11 mouse cellular contexts compared by ENCODE assay signal in genomic region chr7:80347670-80348586, GRCm38 (mm10). TPM values are rescaled to one million over a fixed set of nuclear protein-coding genes. Genes with fewer than 3 reads are reported as not detected.
DNase-seq lines count a peak whose midpoint lies in the region; ATAC-seq and TF ChIP-seq lines count a peak whose summit lies in the region.
"Had no signal": no experiment of that assay in that cellular context is flagged by ENCODE, and none has a peak within 500 bp of the region (broad histone marks: within the 10 kb centered on the region; RNA-seq: fewer than 3 reads in every experiment).

No protein-coding gene starts in this region.

- 57% methylated on average over 13 of the region's 13 CpGs for WGBS in kidney, embryonic 15.5 days
- WGBS in kidney, adult 2 months: 61% methylated on average over 13 of the region's 13 CpGs
- WGBS in neural tube, embryonic 11.5 days: 64% methylated on average over 13 of the region's 13 CpGs
- 46% methylated on average over 13 of the region's 13 CpGs for WGBS in limb, embryonic 14.5 days

- H3K9me3 ChIP-seq in kidney, embryonic 15.5 days (replicated peaks): no peaks in the 10 kb centered on the region
- H3K9me3 ChIP-seq in neural tube, embryonic 11.5 days (ENCODE audit: control insufficient read depth, low read length): no peaks in the 10 kb centered on the region
- no peaks in the 10 kb centered on the region for H3K9me3 ChIP-seq in limb, embryonic 14.5 days (ENCODE audit: control insufficient read depth, low read length)
- H3K9me3 ChIP-seq: forebrain, embryonic 13.5 days; liver, embryonic 13.5 days had no signal

- no peak for TF ChIP-seq POLR2A in kidney, adult 2 months (IDR thresholded peaks at IDR 0.05; ENCODE audit: low read depth, low read length)
- TF ChIP-seq POLR2A in limb, embryonic 14.5 days (IDR thresholded peaks at IDR 0.05; ENCODE audit: borderline replicate concordance, extremely low read depth, insufficient read depth, insufficient read length): no peak

- no peak for TF ChIP-seq CTCF in kidney, adult 2 months (conservative IDR thresholded peaks at IDR 0.05; ENCODE audit: insufficient read depth, insufficient read length, low read depth, low read length)

- intact Hi-C loops in left cerebral cortex, postnatal 4 days (cut with DNase I): no loop called here

- peaks cover 24% of the 10 kb centered on the region for H3K4me1 ChIP-seq in kidney, embryonic 15.5 days
- H3K4me1 ChIP-seq in kidney, adult 2 months (ENCODE audit: control insufficient read depth, insufficient read depth, low read length): 0 out of 2 replicates have a peak, but pooled peaks cover 5% of the 10 kb centered on the region
- peaks cover 4% of the 10 kb centered on the region; the same call in 1 of the 2 replicates for H3K4me1 ChIP-seq in neural tube, embryonic 11.5 days (ENCODE audit: control insufficient read depth, insufficient read depth, low read length)
- H3K4me1 ChIP-seq in limb, embryonic 14.5 days (ENCODE audit: control insufficient read depth, insufficient read depth, low read length): peaks cover 7% of the 10 kb centered on the region

- no peak overlapping the region for H3K4me3 ChIP-seq in kidney, embryonic 15.5 days (replicated peaks)
- no peak overlapping the region for H3K4me3 ChIP-seq in kidney, adult 2 months (ENCODE audit: insufficient read depth, low read depth, low read length)
- H3K4me3 ChIP-seq in neural tube, embryonic 11.5 days (ENCODE audit: low read depth, low read length): no peak overlapping the region
- no peak overlapping the region for H3K4me3 ChIP-seq in limb, embryonic 14.5 days (replicated peaks; ENCODE audit: low read length)
- H3K4me3 ChIP-seq: forebrain, embryonic 13.5 days; liver, embryonic 13.5 days had no signal

- peaks cover 31% of the 10 kb centered on the region for H3K36me3 ChIP-seq in kidney, embryonic 15.5 days
- no peaks in the 10 kb centered on the region for H3K36me3 ChIP-seq in kidney, adult 2 months (ENCODE audit: control insufficient read depth, insufficient read depth, low read length)
- peaks cover 5% of the 10 kb centered on the region for H3K36me3 ChIP-seq in neural tube, embryonic 11.5 days (ENCODE audit: control insufficient read depth, insufficient read depth, low read length)
- peaks cover 35% of the 10 kb centered on the region for H3K36me3 ChIP-seq in limb, embryonic 14.5 days (ENCODE audit: control insufficient read depth, insufficient read depth, low read length)

- ATAC-seq in kidney, embryonic 15.5 days (replicated peaks; ENCODE audit: low FRiP score): no peak; the same call in 1 of the 2 replicates
- ATAC-seq in neural tube, embryonic 11.5 days (ENCODE audit: insufficient read depth, low FRiP score, low TSS enrichment): no peak
- ATAC-seq in limb, embryonic 14.5 days (ENCODE audit: low FRiP score, low read depth): no peak
- ATAC-seq: forebrain, embryonic 13.5 days had no signal

- no peak for DNase-seq in kidney, adult 2 months
- DNase-seq in neural tube, embryonic 11.5 days (ENCODE audit: low spot score): no peak
- DNase-seq in neural tube, embryonic 10.5 days (ENCODE audit: extremely low spot score, low spot score): no peak
- DNase-seq in limb, embryonic 14.5 days (ENCODE audit: low spot score): no peak
- DNase-seq in left cerebral cortex, postnatal 4 days: no peak
- DNase-seq in cerebellum, postnatal 4 days (ENCODE audit: low spot score in 2 of 2): no peak
- DNase-seq: gastrocnemius, postnatal 36 days; liver, embryonic 13.5 days had no signal

- H3K4me2 ChIP-seq in kidney, embryonic 15.5 days: no peak overlapping the region
- H3K4me2 ChIP-seq in neural tube, embryonic 11.5 days (ENCODE audit: low read depth): no peak overlapping the region
- H3K4me2 ChIP-seq in limb, embryonic 14.5 days (replicated peaks; ENCODE audit: low read depth, low read length, severe bottlenecking): no peak overlapping the region
- H3K4me2 ChIP-seq: forebrain, embryonic 13.5 days; hindbrain, embryonic 14.5 days; liver, embryonic 13.5 days had no signal

- no peak overlapping the region for H3K9ac ChIP-seq in kidney, embryonic 15.5 days
- no peak overlapping the region for H3K9ac ChIP-seq in neural tube, embryonic 11.5 days (ENCODE audit: low read length)
- no peak overlapping the region for H3K9ac ChIP-seq in limb, embryonic 14.5 days (ENCODE audit: low read depth, low read length, severe bottlenecking)
- H3K9ac ChIP-seq: forebrain, embryonic 13.5 days; hindbrain, embryonic 14.5 days; liver, embryonic 13.5 days had no signal

- no peaks in the 10 kb centered on the region for H3K27me3 ChIP-seq in kidney, embryonic 15.5 days
- no peaks in the 10 kb centered on the region for H3K27me3 ChIP-seq in kidney, adult 2 months (replicated peaks; ENCODE audit: control insufficient read depth, insufficient read depth, low read length)
- H3K27me3 ChIP-seq in neural tube, embryonic 11.5 days (ENCODE audit: control insufficient read depth, insufficient read depth, low read length): no peaks in the 10 kb centered on the region
- no peaks in the 10 kb centered on the region for H3K27me3 ChIP-seq in limb, embryonic 14.5 days (ENCODE audit: control insufficient read depth, insufficient read depth, low read length)
- H3K27me3 ChIP-seq: forebrain, embryonic 13.5 days; liver, embryonic 13.5 days had no signal

- H3K27ac ChIP-seq in kidney, embryonic 15.5 days: peak overlapping the region; percentile 86
- no peak overlapping the region for H3K27ac ChIP-seq in kidney, adult 2 months (ENCODE audit: insufficient read depth, low read depth, low read length)
- 0 out of 2 replicates have a peak overlapping the region, but pooled peaks have one; percentile 34 for H3K27ac ChIP-seq in neural tube, embryonic 11.5 days (ENCODE audit: low read depth, low read length)
- H3K27ac ChIP-seq in limb, embryonic 14.5 days (replicated peaks; ENCODE audit: low read depth, low read length): peak overlapping the region; percentile 28; the same call in 1 of the 2 replicates
- H3K27ac ChIP-seq: forebrain, embryonic 13.5 days; hindbrain, embryonic 14.5 days; liver, embryonic 13.5 days had no signal

RNA-seq across cellular contexts. Expression of gene Hddc3, which starts 5.0 kb away (rescaled TPM):
- polyA plus RNA-seq in kidney, embryonic 15.5 days (2015; fragmentation: Nextera tagmentation; extraction: Ambion mirVana): 18.9 and 21.1 TPM in 2 replicates
- 66.3 and 86.4 TPM in 2 replicates for polyA plus RNA-seq in kidney, adult 2 months (2012; rRNA removed)
- polyA plus RNA-seq in neural tube, embryonic 11.5 days (2014; fragmentation: Nextera tagmentation; extraction: Ambion mirVana): 22.1 and 26.3 TPM in 2 replicates
- 48.8 and 50.4 TPM in 2 replicates for polyA plus RNA-seq in limb, embryonic 14.5 days (2012; rRNA removed)
- 23.1 and 23.8 TPM in 2 replicates for polyA plus RNA-seq in limb, embryonic 14.5 days (2014; fragmentation: Nextera tagmentation; extraction: Ambion mirVana)
- 10 to 100 TPM; 49.2 to 50.8 TPM for total RNA-seq in left cerebral cortex, postnatal 4 days (2021)

RNA-seq across cellular contexts. Expression of gene Unc45a, which starts 7.1 kb away (rescaled TPM):
- 38.9 and 41.1 TPM in 2 replicates for polyA plus RNA-seq in kidney, embryonic 15.5 days (2015; fragmentation: Nextera tagmentation; extraction: Ambion mirVana)
- 53.3 and 81.0 TPM in 2 replicates for polyA plus RNA-seq in kidney, adult 2 months (2012; rRNA removed)
- 36.2 and 36.8 TPM in 2 replicates for polyA plus RNA-seq in neural tube, embryonic 11.5 days (2014; fragmentation: Nextera tagmentation; extraction: Ambion mirVana)
- polyA plus RNA-seq in limb, embryonic 14.5 days (2012; rRNA removed): 55.1 and 62.6 TPM in 2 replicates
- polyA plus RNA-seq in limb, embryonic 14.5 days (2014; fragmentation: Nextera tagmentation; extraction: Ambion mirVana): 36.9 and 40.4 TPM in 2 replicates
- 10 to 100 TPM; 63.0 to 63.3 TPM for total RNA-seq in left cerebral cortex, postnatal 4 days (2021)

RNA-seq across cellular contexts. Expression of gene Man2a2, which starts 23.2 kb away (rescaled TPM):
- polyA plus RNA-seq in kidney, embryonic 15.5 days (2015; fragmentation: Nextera tagmentation; extraction: Ambion mirVana): 16.2 and 20.8 TPM in 2 replicates
- 40.4 and 49.9 TPM in 2 replicates for polyA plus RNA-seq in kidney, adult 2 months (2012; rRNA removed)
- polyA plus RNA-seq in neural tube, embryonic 11.5 days (2014; fragmentation: Nextera tagmentation; extraction: Ambion mirVana): 9.7 and 11.2 TPM in 2 replicates
- 64.8 and 89.1 TPM in 2 replicates for polyA plus RNA-seq in limb, embryonic 14.5 days (2012; rRNA removed)
- 14.8 and 18.4 TPM in 2 replicates for polyA plus RNA-seq in limb, embryonic 14.5 days (2014; fragmentation: Nextera tagmentation; extraction: Ambion mirVana)
- 100 to 1,000 TPM; 112 to 121 TPM for total RNA-seq in left cerebral cortex, postnatal 4 days (2021)

RNA-seq across cellular contexts. Expression of gene Rccd1, which starts 23.7 kb away (rescaled TPM):
- 9.5 and 12.3 TPM in 2 replicates for polyA plus RNA-seq in kidney, embryonic 15.5 days (2015; fragmentation: Nextera tagmentation; extraction: Ambion mirVana)
- polyA plus RNA-seq in kidney, adult 2 months (2012; rRNA removed): 3.7 and 5.3 TPM in 2 replicates
- 12.0 and 12.8 TPM in 2 replicates for polyA plus RNA-seq in neural tube, embryonic 11.5 days (2014; fragmentation: Nextera tagmentation; extraction: Ambion mirVana)
- 22.5 and 26.2 TPM in 2 replicates for polyA plus RNA-seq in limb, embryonic 14.5 days (2012; rRNA removed)
- 8.0 and 10.2 TPM in 2 replicates for polyA plus RNA-seq in limb, embryonic 14.5 days (2014; fragmentation: Nextera tagmentation; extraction: Ambion mirVana)
- 10 to 100 TPM; 16.9 to 22.8 TPM for total RNA-seq in left cerebral cortex, postnatal 4 days (2021)

RNA-seq across cellular contexts. Expression of gene Fes, which starts 39.8 kb away (rescaled TPM):
- 14.9 and 18.5 TPM in 2 replicates for polyA plus RNA-seq in kidney, embryonic 15.5 days (2015; fragmentation: Nextera tagmentation; extraction: Ambion mirVana)
- polyA plus RNA-seq in kidney, adult 2 months (2012; rRNA removed): 10.0 and 10.8 TPM in 2 replicates
- 7.1 and 7.7 TPM in 2 replicates for polyA plus RNA-seq in neural tube, embryonic 11.5 days (2014; fragmentation: Nextera tagmentation; extraction: Ambion mirVana)
- polyA plus RNA-seq in limb, embryonic 14.5 days (2012; rRNA removed): 23.5 and 26.0 TPM in 2 replicates
- 12.6 and 14.5 TPM in 2 replicates for polyA plus RNA-seq in limb, embryonic 14.5 days (2014; fragmentation: Nextera tagmentation; extraction: Ambion mirVana)
- 1 to 10 TPM; 5.2 to 7.5 TPM for total RNA-seq in left cerebral cortex, postnatal 4 days (2021)
